Mouse (Mus musculus) neural tube, embryonic 13.5 days (tissue): ENCODE results near the gene Adk. TPM values are rescaled to one million over a fixed set of nuclear protein-coding genes. Genes with fewer than 3 reads are reported as not detected.

Experiments used
- ATAC-seq: fragments of 200-750 bp; cut with Nextera tagmentation; 2 replicates; pipeline ENCODE4 v1.8.0; 2017; ENCODE audit warnings: low read depth, mild to moderate bottlenecking, moderate TSS enrichment, moderate library complexity
- H3K27ac ChIP-seq: fragments of 300-500 bp; sonication (generic); replicated peaks from 2 replicates; pipeline ENCODE4 v1.5.1; 2015; ENCODE audit warnings: moderate library complexity, mild to moderate bottlenecking, inconsistent platforms
- H3K27me3 ChIP-seq: fragments of 300-500 bp; sonication (generic); 2 replicates; pipeline ENCODE4 v1.6.1; 2015; ENCODE audit warnings: mild to moderate bottlenecking, inconsistent platforms
- H3K36me3 ChIP-seq: fragments of 300-500 bp; sonication (generic); 2 replicates; pipeline ENCODE4 v1.6.1; 2015; ENCODE audit warnings: mild to moderate bottlenecking, inconsistent platforms
- H3K4me1 ChIP-seq: fragments of 300-500 bp; sonication (generic); replicated peaks from 2 replicates; pipeline ENCODE4 v1.6.1; 2015; ENCODE audit warnings: inconsistent platforms
- H3K4me2 ChIP-seq: fragments of 300-500 bp; sonication (generic); 2 replicates; pipeline ENCODE4 v1.6.1; 2015; ENCODE audit warnings: inconsistent platforms, mild to moderate bottlenecking, moderate library complexity
- H3K4me3 ChIP-seq: fragments of 300-500 bp; sonication (generic); 2 replicates; pipeline ENCODE4 v1.5.1; 2015; ENCODE audit warnings: mild to moderate bottlenecking, inconsistent platforms
- H3K9ac ChIP-seq: fragments of 300-500 bp; sonication (generic); 2 replicates; pipeline ENCODE4 v1.6.1; 2015; ENCODE audit warnings: moderate library complexity, mild to moderate bottlenecking, inconsistent platforms
- H3K9me3 ChIP-seq: fragments of 300-500 bp; sonication (generic); 2 replicates; pipeline ENCODE4 v1.6.1; 2016; ENCODE audit warnings: inconsistent platforms
- WGBS: fragments of 180-500 bp; shearing (Covaris S2); methylation state at CpG from one replicate; pipeline ENCODE4 v1.1.7; 2015; 5-methylcytosine and 5-hydroxymethylcytosine counted together
- polyA plus RNA-seq: library from polyadenylated mRNA; unstranded; fragments of >200 nt; fragmentation: Nextera tagmentation; extraction: Ambion mirVana; gene quantifications from 2 replicates; pipeline ENCODE4 v1.2.1, GENCODE M21; 2015

The Adk gene
- polyA plus RNA-seq, 1 experiment from 2014 or later: 39.0 TPM

GRCm38 (mm10) chr14:21047840-21048239, 4.5 kb upstream of the Adk start:
- 83% methylated on average over 2 of the region's 2 CpGs for WGBS
- Histone ChIP-seq H3K9ac (no peak overlapping the region), H3K27me3 (no peaks in the 10 kb centered on the region), H3K36me3 (peaks cover 14% of the 10 kb centered on the region), H3K9me3 (no peaks in the 10 kb centered on the region), H3K4me2 (no peak overlapping the region), H3K4me3 (no peak overlapping the region), H3K27ac (no peak overlapping the region), H3K4me1 (peaks cover 8% of the 10 kb centered on the region)
- ATAC-seq: no peak

- peaks cover 8% of the 10 kb centered on the region for H3K36me3 ChIP-seq
- no peak overlapping the region for H3K4me3 ChIP-seq
- H3K4me1 ChIP-seq: peaks cover 14% of the 10 kb centered on the region
- H3K9ac ChIP-seq: no peak overlapping the region
- no peaks in the 10 kb centered on the region for H3K9me3 ChIP-seq
- ATAC-seq: no peak
- no peaks in the 10 kb centered on the region for H3K27me3 ChIP-seq
- no peak overlapping the region for H3K27ac ChIP-seq
- no peak overlapping the region for H3K4me2 ChIP-seq
Measured at GRCm38 (mm10) chr14:21048879-21049278, 3.5 kb upstream of the Adk start.

GRCm38 (mm10) chr14:21050734-21051133, 1.6 kb upstream of the Adk start:
- no peak for ATAC-seq
- Histone ChIP-seq H3K36me3 (no peaks in the 10 kb centered on the region), H3K4me2 (no peak overlapping the region), H3K4me1 (peaks cover 14% of the 10 kb centered on the region), H3K9ac (no peak overlapping the region), H3K27me3 (no peaks in the 10 kb centered on the region), H3K27ac (no peak overlapping the region), H3K4me3 (no peak overlapping the region), H3K9me3 (no peaks in the 10 kb centered on the region)
- 76% methylated on average over 3 of the region's 3 CpGs for WGBS

GRCm38 (mm10) chr14:21051380-21052111, 828 bp upstream of the Adk start:
- Histone ChIP-seq H3K9ac (peak overlapping the region; percentile 77), H3K27me3 (no peaks in the 10 kb centered on the region), H3K4me1 (peaks cover 14% of the 10 kb centered on the region), H3K36me3 (no peaks in the 10 kb centered on the region), H3K9me3 (no peaks in the 10 kb centered on the region), H3K4me3 (peak overlapping the region; percentile 63), H3K27ac (peak overlapping the region; percentile 94), H3K4me2 (peak overlapping the region; percentile 91)
- peak; percentile 12; the same call in 1 of the 2 replicates for ATAC-seq
- 10% methylated on average over 28 of the region's 28 CpGs for WGBS

GRCm38 (mm10) chr14:21052781-21053130, 382 bp downstream of the Adk start:
- peak overlapping the region; percentile 94 for H3K27ac ChIP-seq
- H3K36me3 ChIP-seq: no peaks in the 10 kb centered on the region
- H3K4me3 ChIP-seq: peak overlapping the region; percentile 63
- peak overlapping the region; percentile 91 for H3K4me2 ChIP-seq
- H3K9ac ChIP-seq: peak overlapping the region; percentile 77
- H3K9me3 ChIP-seq: no peaks in the 10 kb centered on the region
- WGBS: under 1% methylated on average over 25 of the region's 25 CpGs
- peaks cover 14% of the 10 kb centered on the region for H3K4me1 ChIP-seq
- no peaks in the 10 kb centered on the region for H3K27me3 ChIP-seq
- peak; percentile 76 for ATAC-seq

- H3K4me3 ChIP-seq: peak overlapping the region; percentile 63
- peak overlapping the region; percentile 77 for H3K9ac ChIP-seq
- no peak for ATAC-seq
- H3K4me2 ChIP-seq: peak overlapping the region; percentile 91
- peaks cover 14% of the 10 kb centered on the region for H3K4me1 ChIP-seq
- H3K9me3 ChIP-seq: no peaks in the 10 kb centered on the region
- WGBS: 11% methylated on average over 8 of the region's 8 CpGs
- H3K36me3 ChIP-seq: no peaks in the 10 kb centered on the region
- no peaks in the 10 kb centered on the region for H3K27me3 ChIP-seq
- H3K27ac ChIP-seq: no peak overlapping the region
Measured at GRCm38 (mm10) chr14:21053151-21053550, 777 bp downstream of the Adk start.

GRCm38 (mm10) chr14:21053586-21053985, 1.2 kb downstream of the Adk start:
- no peaks in the 10 kb centered on the region for H3K27me3 ChIP-seq
- H3K4me2 ChIP-seq: peak overlapping the region; percentile 91
- H3K27ac ChIP-seq: no peak overlapping the region
- no peaks in the 10 kb centered on the region for H3K36me3 ChIP-seq
- ATAC-seq: no peak
- WGBS: 43% methylated on average over 7 of the region's 7 CpGs
- H3K9me3 ChIP-seq: no peaks in the 10 kb centered on the region
- H3K4me3 ChIP-seq: peak overlapping the region; percentile 63; the same call in 1 of the 2 replicates
- no peak overlapping the region for H3K9ac ChIP-seq
- H3K4me1 ChIP-seq: peaks cover 14% of the 10 kb centered on the region

- no peaks in the 10 kb centered on the region for H3K36me3 ChIP-seq
- no peak overlapping the region for H3K4me2 ChIP-seq
- no peaks in the 10 kb centered on the region for H3K4me1 ChIP-seq
- WGBS: 90% methylated on average over 2 of the region's 2 CpGs
- H3K27ac ChIP-seq: no peak overlapping the region
- H3K4me3 ChIP-seq: no peak overlapping the region
- H3K9ac ChIP-seq: no peak overlapping the region
- no peak for ATAC-seq
- no peaks in the 10 kb centered on the region for H3K27me3 ChIP-seq
- H3K9me3 ChIP-seq: no peaks in the 10 kb centered on the region
Measured at GRCm38 (mm10) chr14:21058972-21059371, 6.6 kb downstream of the Adk start.

GRCm38 (mm10) chr14:21062766-21063513, 10.6 kb downstream of the Adk start:
- no peaks in the 10 kb centered on the region for H3K4me1 ChIP-seq
- H3K27me3 ChIP-seq: no peaks in the 10 kb centered on the region
- H3K4me2 ChIP-seq: no peak overlapping the region
- H3K9me3 ChIP-seq: no peaks in the 10 kb centered on the region
- no peak overlapping the region for H3K27ac ChIP-seq
- no peak for ATAC-seq
- H3K4me3 ChIP-seq: no peak overlapping the region
- WGBS: 62% methylated on average over 5 of the region's 5 CpGs
- H3K36me3 ChIP-seq: no peaks in the 10 kb centered on the region
- no peak overlapping the region for H3K9ac ChIP-seq

GRCm38 (mm10) chr14:21064321-21064720, 11.9 kb downstream of the Adk start:
- Histone ChIP-seq H3K27ac (no peak overlapping the region), H3K27me3 (no peaks in the 10 kb centered on the region), H3K9ac (no peak overlapping the region), H3K4me3 (no peak overlapping the region), H3K36me3 (no peaks in the 10 kb centered on the region), H3K4me2 (no peak overlapping the region), H3K9me3 (no peaks in the 10 kb centered on the region), H3K4me1 (no peaks in the 10 kb centered on the region)
- 73% methylated on average over 1 of the region's 1 CpGs for WGBS
- ATAC-seq: no peak

- ATAC-seq: no peak
- Histone ChIP-seq H3K4me2 (no peak overlapping the region), H3K4me1 (no peaks in the 10 kb centered on the region), H3K9me3 (no peaks in the 10 kb centered on the region), H3K27ac (no peak overlapping the region), H3K9ac (no peak overlapping the region), H3K36me3 (no peaks in the 10 kb centered on the region), H3K4me3 (no peak overlapping the region), H3K27me3 (no peaks in the 10 kb centered on the region)
- 78% methylated on average over 8 of the region's 8 CpGs for WGBS
Measured at GRCm38 (mm10) chr14:21065490-21066162, 13.3 kb downstream of the Adk start.

GRCm38 (mm10) chr14:21069594-21069993, 17.2 kb downstream of the Adk start:
- Histone ChIP-seq H3K36me3 (no peaks in the 10 kb centered on the region), H3K4me1 (no peaks in the 10 kb centered on the region), H3K4me3 (no peak overlapping the region), H3K9ac (no peak overlapping the region), H3K9me3 (no peaks in the 10 kb centered on the region), H3K27me3 (no peaks in the 10 kb centered on the region), H3K27ac (no peak overlapping the region), H3K4me2 (no peak overlapping the region)
- 94% methylated on average over 5 of the region's 5 CpGs for WGBS
- ATAC-seq: no peak
